Mouse (Mus musculus) limb, embryonic 12.5 days (tissue): ENCODE data around the gene Ddc. TPM values are rescaled to one million over a fixed set of nuclear protein-coding genes. Genes with fewer than 3 reads are reported as not detected.

Source experiments
- ATAC-seq: fragments of 200-750 bp; cut with Nextera tagmentation; 2 replicates; pipeline ENCODE4 v1.8.0; 2017; ENCODE audit warnings: low read depth, moderate TSS enrichment; ENCODE audit not compliant: insufficient number of reproducible peaks, insufficient read depth, low FRiP score, low TSS enrichment
- H3K27ac ChIP-seq: fragments of 300-500 bp; sonication (generic); 2 replicates; pipeline ENCODE4 v1.5.1; 2016; ENCODE audit warnings: mild to moderate bottlenecking, moderate library complexity
- H3K27me3 ChIP-seq: fragments of 300-500 bp; sonication (generic); 2 replicates; pipeline ENCODE4 v1.6.1; 2016; ENCODE audit warnings: mild to moderate bottlenecking, moderate library complexity
- H3K36me3 ChIP-seq: fragments of 300-500 bp; sonication (generic); 2 replicates; pipeline ENCODE4 v1.6.1; 2016; ENCODE audit warnings: mild to moderate bottlenecking, moderate library complexity
- H3K4me1 ChIP-seq: fragments of 300-500 bp; sonication (generic); replicated peaks from 2 replicates; pipeline ENCODE4 v1.6.1; 2016
- H3K4me2 ChIP-seq: fragments of 300-500 bp; sonication (generic); 2 replicates; pipeline ENCODE4 v1.6.1; 2016; ENCODE audit warnings: mild to moderate bottlenecking, moderate library complexity
- H3K4me3 ChIP-seq: fragments of 300-500 bp; sonication (generic); replicated peaks from 2 replicates; pipeline ENCODE4 v1.5.1; 2016; ENCODE audit warnings: mild to moderate bottlenecking
- H3K9ac ChIP-seq: fragments of 300-500 bp; sonication (generic); replicated peaks from 2 replicates; pipeline ENCODE4 v1.6.1; 2016; ENCODE audit warnings: mild to moderate bottlenecking, moderate library complexity
- H3K9me3 ChIP-seq: fragments of 300-500 bp; sonication (generic); 2 replicates; pipeline ENCODE4 v1.6.1; 2016; ENCODE audit warnings: mild to moderate bottlenecking, moderate library complexity
- WGBS: fragments of 180-500 bp; shearing (Covaris S2); methylation state at CpG from one replicate; pipeline ENCODE4 v1.1.7; 2016; 5-methylcytosine and 5-hydroxymethylcytosine counted together
- polyA plus RNA-seq: library from polyadenylated mRNA; unstranded; fragments of >200 nt; fragmentation: Nextera tagmentation; extraction: Ambion mirVana; gene quantifications from 2 replicates; pipeline ENCODE4 v1.2.1, GENCODE M21; 2016

The Ddc gene
- polyA plus RNA-seq, 1 experiment from 2014 or later: 13.0 TPM

DNA sequence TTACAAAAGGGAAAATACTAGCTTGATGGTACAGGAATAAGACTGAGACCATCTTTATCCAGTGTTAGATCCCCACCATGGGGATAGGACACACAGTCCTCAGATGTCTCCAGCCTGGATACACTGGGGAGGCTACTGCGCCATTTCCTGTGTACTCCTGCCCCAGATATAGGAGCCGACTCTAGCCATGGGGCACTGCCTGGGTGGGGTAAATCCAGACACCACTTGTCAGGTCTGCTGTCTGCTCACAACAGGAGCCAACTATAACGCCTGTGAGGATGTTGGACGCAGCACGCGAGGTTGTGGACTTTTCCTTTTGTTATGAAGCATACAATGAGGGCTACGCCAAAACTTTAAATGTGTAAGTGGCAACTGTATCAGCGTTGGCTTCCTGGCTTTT lies 36.9 kb upstream of the Ddc start:
- 85% methylated on average over 8 of the region's 8 CpGs for WGBS
- H3K27ac ChIP-seq: no peak overlapping the region
- no peaks in the 10 kb centered on the region for H3K27me3 ChIP-seq
- H3K9me3 ChIP-seq: no peaks in the 10 kb centered on the region
- ATAC-seq: no peak
- peaks cover 95% of the 10 kb centered on the region for H3K36me3 ChIP-seq
- no peak overlapping the region for H3K4me3 ChIP-seq
- no peak overlapping the region for H3K4me2 ChIP-seq
- H3K4me1 ChIP-seq: peaks cover 18% of the 10 kb centered on the region
- H3K9ac ChIP-seq: no peak overlapping the region

DNA sequence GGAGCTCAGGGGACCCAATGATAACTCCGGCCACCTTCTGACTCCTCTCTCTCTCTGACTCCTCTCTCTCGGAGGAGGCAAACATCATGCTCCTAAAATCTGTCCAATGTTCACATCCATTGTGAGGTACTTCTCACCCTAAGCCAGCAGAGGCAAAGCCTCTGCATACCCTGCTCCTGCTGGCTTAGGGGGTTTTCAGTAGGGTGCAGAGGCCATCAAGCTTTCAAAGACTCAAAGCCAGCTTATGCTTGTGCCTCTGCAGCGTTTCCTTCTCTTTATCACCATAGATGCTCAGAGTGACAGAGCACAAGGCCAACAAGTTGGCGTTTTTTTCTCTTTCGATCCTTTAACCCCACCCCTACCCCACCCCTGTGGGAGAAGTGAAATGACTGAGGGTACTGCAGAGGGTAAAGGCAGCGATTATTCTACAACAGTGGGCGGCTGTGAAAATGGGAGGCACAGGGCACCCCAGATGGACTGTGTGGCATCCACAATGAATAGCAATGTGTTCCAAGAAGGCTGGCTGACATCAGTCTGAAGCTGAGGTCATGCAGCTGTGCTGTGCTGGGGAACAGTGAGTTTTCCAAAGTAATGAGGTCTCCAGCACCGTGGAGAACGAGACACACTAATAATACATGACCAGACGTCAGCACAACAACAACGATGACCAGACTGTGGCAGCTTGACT lies 34.3 kb upstream of the Ddc start:
- Histone ChIP-seq H3K4me2 (no peak overlapping the region), H3K36me3 (peaks cover 74% of the 10 kb centered on the region), H3K27me3 (no peaks in the 10 kb centered on the region), H3K9me3 (no peaks in the 10 kb centered on the region), H3K4me3 (no peak overlapping the region), H3K9ac (no peak overlapping the region), H3K4me1 (peaks cover 7% of the 10 kb centered on the region; the same call in 1 of the 2 replicates), H3K27ac (peak overlapping the region; percentile 74)
- 69% methylated on average over 11 of the region's 11 CpGs for WGBS
- ATAC-seq: peak; percentile 26; the same call in 1 of the 2 replicates

DNA sequence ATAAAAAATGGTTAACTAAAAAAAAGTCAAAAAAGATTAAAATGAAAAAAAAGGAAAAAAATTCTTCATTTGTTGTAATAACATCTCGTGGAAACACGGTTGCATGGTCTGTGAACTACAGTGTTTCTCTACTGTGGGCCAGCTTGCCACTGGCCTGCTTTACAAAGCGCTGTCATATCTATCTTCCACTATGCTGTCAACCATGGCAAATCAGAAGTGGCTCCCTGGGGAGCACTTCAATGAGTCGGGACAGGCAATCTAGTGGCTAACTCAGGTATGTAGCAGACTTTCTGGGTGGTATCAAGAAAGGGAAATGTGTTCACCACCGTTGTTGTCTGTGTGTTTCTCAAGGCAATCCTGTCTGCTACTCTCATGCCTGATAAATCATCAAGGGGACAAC lies 33.7 kb upstream of the Ddc start:
- Histone ChIP-seq H3K4me2 (no peak overlapping the region), H3K36me3 (peaks cover 69% of the 10 kb centered on the region), H3K4me1 (peaks cover 1% of the 10 kb centered on the region; the same call in 1 of the 2 replicates), H3K9me3 (no peaks in the 10 kb centered on the region), H3K27me3 (no peaks in the 10 kb centered on the region), H3K27ac (peak overlapping the region; percentile 74), H3K4me3 (no peak overlapping the region), H3K9ac (no peak overlapping the region)
- ATAC-seq: no peak
- WGBS: 74% methylated on average over 5 of the region's 5 CpGs

DNA sequence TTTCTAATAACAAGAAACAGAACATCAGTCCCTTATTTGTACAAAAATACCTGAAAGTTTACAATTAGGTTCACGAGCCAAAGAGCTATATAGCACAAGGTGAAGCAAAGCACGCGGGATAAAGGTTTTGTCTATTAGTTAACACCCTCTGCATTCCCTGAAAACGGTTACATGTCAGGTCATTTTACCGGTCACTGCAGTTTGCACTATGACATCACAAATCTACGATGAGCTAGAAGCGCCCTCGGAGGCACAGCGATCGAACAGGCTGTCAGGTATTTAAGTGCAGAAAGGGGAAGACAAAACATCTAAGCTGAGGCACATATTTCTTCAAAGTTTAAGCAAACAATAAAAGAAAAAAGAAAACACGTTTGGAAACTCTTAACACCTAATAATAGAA lies 32.6 kb upstream of the Ddc start:
- ATAC-seq: no peak
- no peak overlapping the region for H3K4me3 ChIP-seq
- peaks cover 57% of the 10 kb centered on the region for H3K36me3 ChIP-seq
- H3K4me1 ChIP-seq: no peaks in the 10 kb centered on the region; the same call in 1 of the 2 replicates
- H3K4me2 ChIP-seq: no peak overlapping the region
- peak overlapping the region; percentile 56; the same call in 1 of the 2 replicates for H3K27ac ChIP-seq
- H3K9me3 ChIP-seq: no peaks in the 10 kb centered on the region
- WGBS: 70% methylated on average over 11 of the region's 11 CpGs
- no peak overlapping the region for H3K9ac ChIP-seq
- no peaks in the 10 kb centered on the region for H3K27me3 ChIP-seq

DNA sequence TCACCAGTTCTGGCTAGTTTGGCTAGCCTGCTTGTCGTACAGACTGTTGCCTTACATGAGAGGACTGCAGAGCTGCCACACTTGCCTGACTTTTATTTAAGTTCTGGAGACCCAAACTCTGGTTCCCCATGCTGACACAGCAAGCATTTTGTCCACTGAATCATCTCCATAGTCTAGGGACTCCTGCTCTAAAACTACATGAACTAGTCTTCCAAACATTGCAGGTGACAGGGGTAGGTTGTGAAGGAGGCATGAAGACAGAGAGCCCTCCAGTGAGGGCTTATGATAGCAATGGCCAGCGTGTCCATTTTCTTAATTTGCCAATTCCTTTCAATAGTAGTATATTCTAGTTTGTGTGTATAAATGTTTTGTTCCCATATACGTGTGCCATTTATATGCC lies 31.1 kb upstream of the Ddc start:
- no peak overlapping the region for H3K4me2 ChIP-seq
- H3K4me3 ChIP-seq: no peak overlapping the region
- peaks cover under 1% of the 10 kb centered on the region; the same call in 1 of the 2 replicates for H3K4me1 ChIP-seq
- whole genome bisulfite sequencing: 95% methylated on average over 3 of the region's 3 CpGs
- H3K9me3 ChIP-seq: no peaks in the 10 kb centered on the region
- no peaks in the 10 kb centered on the region for H3K27me3 ChIP-seq
- peaks cover 43% of the 10 kb centered on the region for H3K36me3 ChIP-seq
- no peak for ATAC-seq
- H3K27ac ChIP-seq: 0 out of 2 replicates have a peak overlapping the region, but pooled peaks have one; percentile 12
- H3K9ac ChIP-seq: no peak overlapping the region

DNA sequence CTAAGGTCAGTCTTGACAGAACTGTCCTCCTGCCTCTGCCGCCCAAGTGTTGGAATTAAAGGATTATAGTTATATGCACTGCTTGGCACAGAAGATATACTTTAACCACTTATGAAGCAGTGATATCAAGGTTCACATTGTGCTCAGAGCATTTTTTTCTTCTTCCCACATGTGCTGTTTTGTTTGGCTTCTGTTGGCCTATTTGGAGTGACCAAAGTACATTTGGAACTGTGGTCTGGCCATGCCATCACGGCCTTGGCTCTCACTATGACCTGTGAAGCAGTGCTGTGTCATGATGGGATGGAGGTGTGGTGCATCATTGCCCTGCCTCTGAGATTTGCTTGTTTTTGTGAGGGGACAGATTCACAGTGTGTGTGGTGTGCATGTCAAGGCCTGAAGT lies 30.6 kb upstream of the Ddc start:
- H3K27me3 ChIP-seq: no peaks in the 10 kb centered on the region
- H3K9ac ChIP-seq: no peak overlapping the region
- H3K4me1 ChIP-seq: peaks cover 4% of the 10 kb centered on the region; the same call in 1 of the 2 replicates
- H3K4me3 ChIP-seq: no peak overlapping the region
- WGBS: 94% methylated on average over 2 of the region's 2 CpGs
- 0 out of 2 replicates have a peak overlapping the region, but pooled peaks have one; percentile 12 for H3K27ac ChIP-seq
- H3K4me2 ChIP-seq: no peak overlapping the region
- no peaks in the 10 kb centered on the region for H3K9me3 ChIP-seq
- peaks cover 38% of the 10 kb centered on the region for H3K36me3 ChIP-seq
- ATAC-seq: no peak

GRCm38 (mm10) chr11:11923900-11924299 lies 26.0 kb upstream of the Ddc start:
- no peaks in the 10 kb centered on the region for H3K27me3 ChIP-seq
- H3K4me1 ChIP-seq: 0 out of 2 replicates have a peak, but pooled peaks cover 4% of the 10 kb centered on the region
- H3K36me3 ChIP-seq: no peaks in the 10 kb centered on the region
- WGBS: 68% methylated on average over 3 of the region's 3 CpGs
- no peak overlapping the region for H3K4me3 ChIP-seq
- H3K27ac ChIP-seq: no peak overlapping the region
- H3K9me3 ChIP-seq: no peaks in the 10 kb centered on the region
- no peak overlapping the region for H3K4me2 ChIP-seq
- ATAC-seq: no peak
- H3K9ac ChIP-seq: no peak overlapping the region

GRCm38 (mm10) chr11:11923345-11923744 lies 25.4 kb upstream of the Ddc start:
- 91% methylated on average over 3 of the region's 3 CpGs for WGBS
- Histone ChIP-seq H3K27ac (no peak overlapping the region), H3K4me2 (no peak overlapping the region), H3K4me1 (0 out of 2 replicates have a peak, but pooled peaks cover 4% of the 10 kb centered on the region), H3K27me3 (no peaks in the 10 kb centered on the region), H3K9ac (no peak overlapping the region), H3K4me3 (no peak overlapping the region), H3K9me3 (no peaks in the 10 kb centered on the region), H3K36me3 (no peaks in the 10 kb centered on the region)
- ATAC-seq: no peak

DNA sequence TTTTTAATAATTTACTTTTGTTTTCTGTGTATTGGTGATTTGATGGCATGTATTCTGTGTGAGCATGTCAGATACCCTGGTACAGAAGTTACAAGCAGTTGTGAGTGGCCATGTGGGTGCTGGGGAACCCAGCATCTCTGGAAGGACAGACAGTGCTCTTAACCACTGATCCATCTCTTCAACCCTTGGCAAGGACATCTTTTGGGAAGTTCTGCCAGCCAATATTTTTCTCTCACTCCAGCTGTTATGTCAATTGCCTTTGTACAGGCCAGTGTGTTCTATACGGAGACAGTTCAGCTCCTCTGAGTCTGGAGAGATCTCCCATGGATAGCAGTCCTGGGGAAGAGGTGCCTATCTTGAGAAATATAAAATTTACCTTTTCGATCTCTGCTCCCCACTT lies 24.2 kb upstream of the Ddc start:
- no peak for ATAC-seq
- Histone ChIP-seq H3K27me3 (no peaks in the 10 kb centered on the region), H3K27ac (no peak overlapping the region), H3K9me3 (no peaks in the 10 kb centered on the region), H3K36me3 (no peaks in the 10 kb centered on the region), H3K9ac (no peak overlapping the region), H3K4me2 (no peak overlapping the region), H3K4me1 (0 out of 2 replicates have a peak, but pooled peaks cover 4% of the 10 kb centered on the region), H3K4me3 (no peak overlapping the region)
- 88% methylated on average over 2 of the region's 2 CpGs for WGBS

DNA sequence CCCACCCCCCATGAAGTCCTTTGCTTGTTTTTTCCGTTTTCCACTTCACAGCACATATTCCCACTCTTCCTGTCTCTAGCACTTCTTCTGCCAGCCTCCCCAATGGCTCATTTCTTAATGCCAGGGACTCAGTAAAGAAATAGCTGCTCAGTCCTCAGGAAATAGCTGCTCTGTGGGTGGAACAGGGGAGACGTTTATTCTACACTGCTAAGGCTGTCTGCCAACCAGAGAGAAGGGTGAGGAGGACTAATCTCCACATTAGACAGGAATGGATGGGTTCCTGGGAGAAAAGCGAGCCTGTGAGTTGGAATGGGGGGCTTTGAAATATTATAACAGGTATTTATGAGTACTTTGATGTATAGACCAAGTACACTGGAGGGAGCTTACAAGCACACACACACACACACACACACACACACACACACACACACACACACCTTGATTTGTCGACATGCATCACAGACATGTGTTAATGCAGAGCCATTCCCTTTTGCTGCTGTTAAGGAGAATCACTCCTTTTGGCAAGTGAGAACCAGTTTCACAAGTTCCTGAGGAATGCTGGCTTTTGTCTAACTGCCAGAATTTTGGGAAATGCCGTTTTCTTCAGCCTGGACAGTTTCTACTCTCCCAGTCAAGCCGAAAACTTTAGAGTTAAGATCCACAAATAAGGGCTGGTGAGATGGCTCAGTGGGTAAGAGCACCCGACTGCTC lies 9.9 kb upstream of the Ddc start:
- Histone ChIP-seq H3K9ac (no peak overlapping the region), H3K9me3 (no peaks in the 10 kb centered on the region), H3K4me1 (0 out of 2 replicates have a peak, but pooled peaks cover 6% of the 10 kb centered on the region), H3K36me3 (no peaks in the 10 kb centered on the region), H3K4me2 (no peak overlapping the region), H3K4me3 (no peak overlapping the region), H3K27me3 (no peaks in the 10 kb centered on the region), H3K27ac (peak overlapping the region; percentile 50; the same call in 1 of the 2 replicates)
- 43% methylated on average over 7 of the region's 7 CpGs for WGBS
- 0 out of 2 replicates have a peak, but pooled peaks have one; percentile 42 for ATAC-seq

GRCm38 (mm10) chr11:11905518-11905917 lies 7.6 kb upstream of the Ddc start:
- Histone ChIP-seq H3K4me3 (no peak overlapping the region), H3K27me3 (no peaks in the 10 kb centered on the region), H3K9me3 (no peaks in the 10 kb centered on the region), H3K4me1 (0 out of 2 replicates have a peak, but pooled peaks cover 6% of the 10 kb centered on the region), H3K27ac (no peak overlapping the region), H3K4me2 (no peak overlapping the region), H3K9ac (no peak overlapping the region), H3K36me3 (no peaks in the 10 kb centered on the region)
- ATAC-seq: no peak
